In genomic region chr13:48877805-48878204, GRCm38 (mm10) we compare ENCODE assay signal across 8 mouse cellular contexts. TPM values are rescaled to one million over a fixed set of nuclear protein-coding genes. Genes with fewer than 3 reads are reported as not detected.
A peak's percentile ranks its signal among the peaks of the same experiment; 100 is the strongest.
DNase-seq lines count a peak whose midpoint lies in the region; ATAC-seq lines count a peak whose summit lies in the region.

No protein-coding gene starts in this region.

- peak overlapping the region; percentile 69 for H3K4me2 ChIP-seq in heart, embryonic 11.5 days
- peak overlapping the region; percentile 71 for H3K4me2 ChIP-seq in hindbrain, embryonic 13.5 days

- no peaks in the 10 kb centered on the region for H3K9me3 ChIP-seq in heart, embryonic 11.5 days (replicated peaks; ENCODE audit: control insufficient read depth, low read length)
- no peaks in the 10 kb centered on the region for H3K9me3 ChIP-seq in hindbrain, embryonic 13.5 days

- H3K79me2 ChIP-seq in macrophage (ENCODE audit: inconsistent target): no peaks in the 10 kb centered on the region

- H3K36me3 ChIP-seq in heart, embryonic 11.5 days (ENCODE audit: control insufficient read depth, insufficient read depth, low read length): peaks cover 14% of the 10 kb centered on the region; the same call in 1 of the 2 replicates
- peaks cover 31% of the 10 kb centered on the region for H3K36me3 ChIP-seq in hindbrain, embryonic 13.5 days
- H3K36me3 ChIP-seq in macrophage (ENCODE audit: inconsistent target): peaks cover 28% of the 10 kb centered on the region; the same call in 1 of the 2 replicates

- no peak overlapping the region for H3K4me3 ChIP-seq in heart, embryonic 11.5 days (ENCODE audit: low read depth, low read length)
- peak overlapping the region; percentile 43 for H3K4me3 ChIP-seq in hindbrain, embryonic 13.5 days
- H3K4me3 ChIP-seq in macrophage (ENCODE audit: inconsistent target): peak overlapping the region; percentile 26; the same call in 1 of the 2 replicates

- H3K4me1 ChIP-seq in heart, embryonic 11.5 days (ENCODE audit: control insufficient read depth, insufficient read depth, low read length): peaks cover 6% of the 10 kb centered on the region; the same call in 1 of the 2 replicates
- H3K4me1 ChIP-seq in hindbrain, embryonic 13.5 days (replicated peaks): peaks cover 14% of the 10 kb centered on the region

- no peak overlapping the region for H3K27ac ChIP-seq in heart, embryonic 11.5 days (ENCODE audit: low read depth, low read length)
- peak overlapping the region; percentile 94 for H3K27ac ChIP-seq in hindbrain, embryonic 13.5 days
- peak overlapping the region; percentile 68 for H3K27ac ChIP-seq in macrophage

- DNase-seq in heart, postnatal 25 days (ENCODE audit: low spot score): no peak
- peak; percentile 56 for DNase-seq in adipocyte (ENCODE audit: low spot score)
- DNase-seq in right cerebral cortex, postnatal 36 days (ENCODE audit: low spot score in 2 of 2): no peak
- DNase-seq in ovary, adult 18-20 months (ENCODE audit: low spot score): no peak
- no peak for DNase-seq in right cerebral cortex, postnatal 25 days

- no peaks in the 10 kb centered on the region for H3K27me3 ChIP-seq in heart, embryonic 11.5 days (ENCODE audit: control insufficient read depth, insufficient read depth, low read length)
- H3K27me3 ChIP-seq in hindbrain, embryonic 13.5 days: no peaks in the 10 kb centered on the region

- peak overlapping the region; percentile 76 for H3K9ac ChIP-seq in heart, embryonic 11.5 days (ENCODE audit: low read depth, low read length)
- peak overlapping the region; percentile 79 for H3K9ac ChIP-seq in hindbrain, embryonic 13.5 days

- intact Hi-C loops in heart, postnatal 25 days (cut with DNase I): loop anchor here (5.0 to 10.0 kb wide), 2 partner anchors 89 to 333 kb away; partner anchors contain the start of gene Fam120a

- ATAC-seq in heart, embryonic 11.5 days (replicated peaks; ENCODE audit: insufficient number of reproducible peaks, low FRiP score, low TSS enrichment): no peak
- no peak for ATAC-seq in hindbrain, embryonic 13.5 days (ENCODE audit: low FRiP score)

RNA-seq across cellular contexts. Expression of gene Phf2, which starts 6.9 kb away (rescaled TPM):
- 5.3 and 7.5 TPM in 2 replicates for polyA plus RNA-seq in heart, embryonic 11.5 days (2014; fragmentation: Nextera tagmentation; extraction: Ambion mirVana)
- 10 to 100 TPM; 25.4 to 29.0 TPM for total RNA-seq in heart, postnatal 25 days (2021)
- 9.4 and 9.6 TPM in 2 replicates for polyA plus RNA-seq in hindbrain, embryonic 13.5 days (2015; fragmentation: Nextera tagmentation; extraction: Ambion mirVana)
- 10 to 100 TPM in 23 of 26 experiments, 1 to 10 TPM in 3; 5.8 to 32.4 (median 19.6) TPM for total RNA-seq in macrophage (2018; cell fraction: chromatin; rRNA removed)
- 10 to 100 TPM; 15.5 to 29.1 (median 21.7) TPM for total RNA-seq in macrophage (2018; cell fraction: cytosol; rRNA removed)
- 10 to 100 TPM; 12.3 to 29.5 (median 22.7) TPM for total RNA-seq in macrophage (2018; cell fraction: nucleus; rRNA removed)
- polyA plus RNA-seq in macrophage (2018): 17.3 to 20.6 TPM (median 20.4 TPM) in 3 replicates
